Mouse (Mus musculus) stomach, postnatal 0 days (tissue): ENCODE measurements around the gene Cryga.

ENCODE experiments used
- CTCF ChIP-seq: IDR thresholded peaks from 2 replicates; pipeline ENCODE4 v1.5.1; 2016; ENCODE audit warnings: antibody characterized with exemption, low read depth, mild to moderate bottlenecking, moderate library complexity
- EP300 ChIP-seq: optimal IDR thresholded peaks from 2 replicates; pipeline ENCODE3; 2016; ENCODE audit warnings: antibody characterized with exemption

- no peak for TF ChIP-seq EP300
- no peak for TF ChIP-seq CTCF
Measured at GRCm38 (mm10) chr1:65112807-65113196, 9.6 kb upstream of the Cryga start.
